In genomic region chr3:96503083-96503450, GRCm38 (mm10) we compare ENCODE assay signal across 8 mouse cellular contexts. TPM values are rescaled to one million over a fixed set of nuclear protein-coding genes. Genes with fewer than 3 reads are reported as not detected.
DNase-seq lines count a peak whose midpoint lies in the region; ATAC-seq lines count a peak whose summit lies in the region.

No protein-coding gene starts in this region.

- peak overlapping the region; percentile 75 for H3K4me3 ChIP-seq in lung, embryonic 15.5 days

- no peaks in the 10 kb centered on the region for H3K36me3 ChIP-seq in lung, embryonic 15.5 days

- H3K27ac ChIP-seq in lung, embryonic 15.5 days = peak overlapping the region; percentile 80; the same call in 1 of the 2 replicates

- peaks cover 2% of the 10 kb centered on the region; the same call in 1 of the 2 replicates for H3K4me1 ChIP-seq in lung, embryonic 15.5 days

- H3K4me2 ChIP-seq in lung, embryonic 15.5 days = peak overlapping the region; percentile 86

- peak; percentile 58 for ATAC-seq in erythroid progenitor cell, adult 5-6 weeks (replicated peaks; ENCODE audit: low FRiP score, poor library complexity, severe bottlenecking)
- no peak for ATAC-seq in lung, embryonic 15.5 days (ENCODE audit: borderline replicate concordance, extremely low read depth, low FRiP score, low TSS enrichment)
- peak; percentile 62 for ATAC-seq in neutrophil, adult 5-6 weeks (ENCODE audit: extremely low read depth, insufficient number of reproducible peaks, low FRiP score, poor library complexity, severe bottlenecking)

- DNase-seq in ES-CJ7 (ENCODE audit: low read depth, low spot score) = peak; percentile 88
- DNase-seq in brain, embryonic 18.5 days (ENCODE audit: low read depth, low spot score) = peak; percentile 61
- DNase-seq in heart, postnatal 10 days = peak; percentile 84 to 88
- DNase-seq in kidney, postnatal 4 days = peak; percentile 86 to 88
- DNase-seq in thymus, postnatal 10 days (ENCODE audit: low spot score in 2 of 2) = peak; percentile 73 to 81

- H3K9ac ChIP-seq in lung, embryonic 15.5 days = peak overlapping the region; percentile 50

- H3K9me3 ChIP-seq in lung, embryonic 15.5 days = no peaks in the 10 kb centered on the region

- intact Hi-C loops in heart, postnatal 10 days (cut with DNase I) = no loop called here

- no peaks in the 10 kb centered on the region for H3K27me3 ChIP-seq in lung, embryonic 15.5 days

- WGBS in lung, embryonic 15.5 days = under 1% methylated on average over 7 of the region's 7 CpGs

RNA-seq across cellular contexts. Expression of gene Hfe2, which starts 21.9 kb away (rescaled TPM):
- not detected in 2 replicates for total RNA-seq in erythroid progenitor cell, adult 5-6 weeks (2015; ENCODE audit: low replicate concordance)
- total RNA-seq in erythroid progenitor cell, adult 5-6 weeks (2017; ENCODE audit: low replicate concordance) = not detected in 2 replicates
- total RNA-seq in heart, postnatal 10 days (2021) = 100 to 1,000 TPM; 149 to 172 TPM
- polyA plus RNA-seq in lung, embryonic 15.5 days (2015; fragmentation: Nextera tagmentation; extraction: Ambion mirVana) = 0.55 and 0.57 TPM in 2 replicates
- total RNA-seq in neutrophil, adult 5-6 weeks (2017) = not detected in 2 replicates

RNA-seq across cellular contexts. Expression of gene BC107364, which starts 51.0 kb away (rescaled TPM):
- total RNA-seq in erythroid progenitor cell, adult 5-6 weeks (2015; ENCODE audit: low replicate concordance) = not detected in 2 replicates
- not detected in 2 replicates for total RNA-seq in erythroid progenitor cell, adult 5-6 weeks (2017; ENCODE audit: low replicate concordance)
- not detected for total RNA-seq in heart, postnatal 10 days (2021)
- polyA plus RNA-seq in lung, embryonic 15.5 days (2015; fragmentation: Nextera tagmentation; extraction: Ambion mirVana) = 0.14 TPM in 1 of 2 replicates, not detected in the other
- not detected in 2 replicates for total RNA-seq in neutrophil, adult 5-6 weeks (2017)

RNA-seq across cellular contexts. Expression of gene Txnip, which starts 54.7 kb away (rescaled TPM):
- total RNA-seq in erythroid progenitor cell, adult 5-6 weeks (2015; ENCODE audit: low replicate concordance) = 99.5 and 157 TPM in 2 replicates
- 59.8 and 70.0 TPM in 2 replicates for total RNA-seq in erythroid progenitor cell, adult 5-6 weeks (2017; ENCODE audit: low replicate concordance)
- total RNA-seq in heart, postnatal 10 days (2021) = 1,000 to 10,000 TPM in 1 of 2 experiments, 100 to 1,000 TPM in 1; 618 to 1,152 TPM
- polyA plus RNA-seq in lung, embryonic 15.5 days (2015; fragmentation: Nextera tagmentation; extraction: Ambion mirVana) = 129 and 141 TPM in 2 replicates
- 1,984 and 2,044 TPM in 2 replicates for total RNA-seq in neutrophil, adult 5-6 weeks (2017)

Comparison
In these comparisons a context has a peak if more than half of its experiments do, and no peak if none do; other contexts are left out.
1. RNA of gene Hfe2, which starts 21.9 kb away (total RNA-seq): 149 to 172 TPM in heart, postnatal 10 days; not detected in erythroid progenitor cell, adult 5-6 weeks and not detected in neutrophil, adult 5-6 weeks; every median in the first group is over 100 times any median in the second.
2. Peak in every context shown above with its lines, with median percentiles within 50 percentile points of each other: DNase-seq.